ENCODE assay signal across 7 mouse cellular contexts in genomic region chr4:145199982-145200699, GRCm38 (mm10). TPM values are rescaled to one million over a fixed set of nuclear protein-coding genes. Genes with fewer than 3 reads are reported as not detected.
A peak's percentile ranks its signal among the peaks of the same experiment; 100 is the strongest.
DNase-seq lines count a peak whose midpoint lies in the region; ATAC-seq and TF ChIP-seq lines count a peak whose summit lies in the region.

No protein-coding gene starts in this region.

- DNase-seq in thymus, adult 2 months, result no peak
- no peak for DNase-seq in thymus, postnatal 14 days
- peak; percentile 40 for DNase-seq in c-Kit-negative CD71-positive TER-119-positive erythroid progenitor cells, embryonic 14.5 days (ENCODE audit: low read depth, low spot score)
- peak; percentile 50 for DNase-seq in heart, postnatal 25 days (ENCODE audit: low spot score)
- DNase-seq in stomach, postnatal 0 days (ENCODE audit: low spot score), result peak; percentile 64
- DNase-seq in ovary, postnatal 10 days (ENCODE audit: low spot score), result no peak

- peak; percentile 88 for ATAC-seq in liver, embryonic 15.5 days (ENCODE audit: insufficient read depth)
- peak; percentile 80 for ATAC-seq in stomach, postnatal 0 days (ENCODE audit: low FRiP score, low TSS enrichment)

- H3K9ac ChIP-seq in liver, embryonic 15.5 days, result peak overlapping the region; percentile 50; the same call in 1 of the 2 replicates
- H3K9ac ChIP-seq in stomach, postnatal 0 days (ENCODE audit: low read length), result no peak overlapping the region

- no peak for TF ChIP-seq EP300 in stomach, postnatal 0 days (optimal IDR thresholded peaks at IDR 0.05)

- H3K4me2 ChIP-seq in liver, embryonic 15.5 days, result peak overlapping the region; percentile 62
- no peak overlapping the region for H3K4me2 ChIP-seq in stomach, postnatal 0 days (replicated peaks; ENCODE audit: low read depth)

- TF ChIP-seq POLR2A in thymus, adult 2 months (IDR thresholded peaks at IDR 0.05; ENCODE audit: control insufficient read depth, extremely low read depth, insufficient read depth, low read length, poor library complexity), result no peak

- H3K27ac ChIP-seq in thymus, adult 2 months (ENCODE audit: control insufficient read depth, insufficient read depth, low read length), result peak overlapping the region; percentile 25; the same call in 1 of the 2 replicates
- peak overlapping the region; percentile 83 for H3K27ac ChIP-seq in liver, embryonic 15.5 days (replicated peaks)
- peak overlapping the region; percentile 63 for H3K27ac ChIP-seq in stomach, postnatal 0 days (replicated peaks)

- H3K4me1 ChIP-seq in thymus, adult 2 months (replicated peaks; ENCODE audit: control insufficient read depth, insufficient read depth, low read length), result peaks cover 11% of the 10 kb centered on the region
- H3K4me1 ChIP-seq in liver, embryonic 15.5 days (replicated peaks), result peaks cover 65% of the 10 kb centered on the region
- peaks cover 3% of the 10 kb centered on the region; the same call in 1 of the 2 replicates for H3K4me1 ChIP-seq in stomach, postnatal 0 days (replicated peaks; ENCODE audit: control insufficient read depth, insufficient read depth)

- H3K36me3 ChIP-seq in thymus, adult 2 months (ENCODE audit: control insufficient read depth, insufficient read depth, low read length), result no peaks in the 10 kb centered on the region
- H3K36me3 ChIP-seq in liver, embryonic 15.5 days (replicated peaks), result no peaks in the 10 kb centered on the region
- no peaks in the 10 kb centered on the region for H3K36me3 ChIP-seq in stomach, postnatal 0 days (ENCODE audit: control insufficient read depth, insufficient read depth, low read length)

- no peaks in the 10 kb centered on the region for H3K27me3 ChIP-seq in thymus, adult 2 months (ENCODE audit: control insufficient read depth, insufficient read depth, low read length)
- no peaks in the 10 kb centered on the region for H3K27me3 ChIP-seq in liver, embryonic 15.5 days
- no peaks in the 10 kb centered on the region for H3K27me3 ChIP-seq in stomach, postnatal 0 days (ENCODE audit: control insufficient read depth, insufficient read depth, low read length)

- peak; percentile 25; the same call in 1 of the 2 replicates for TF ChIP-seq CTCF in thymus, adult 2 months (IDR thresholded peaks at IDR 0.05; ENCODE audit: borderline replicate concordance, control insufficient read depth, extremely low read depth, insufficient read depth, low read length, poor library complexity)
- no peak for TF ChIP-seq CTCF in stomach, postnatal 0 days (IDR thresholded peaks at IDR 0.05; ENCODE audit: low read depth)

- no peak overlapping the region for H3K4me3 ChIP-seq in thymus, adult 2 months (ENCODE audit: control insufficient read depth, insufficient read depth, low read length)
- H3K4me3 ChIP-seq in liver, embryonic 15.5 days (replicated peaks), result peak overlapping the region; percentile 20
- H3K4me3 ChIP-seq in stomach, postnatal 0 days (ENCODE audit: low read depth, low read length), result no peak overlapping the region

- intact Hi-C loops in heart, postnatal 25 days (cut with DNase I), result no loop called here

- 8% methylated on average over 11 of the region's 11 CpGs for WGBS in thymus, adult 2 months
- WGBS in liver, embryonic 15.5 days (ENCODE audit: insufficient replicate concordance), result 3% methylated on average over 11 of the region's 11 CpGs
- 23% methylated on average over 11 of the region's 11 CpGs for WGBS in stomach, postnatal 0 days

- H3K9me3 ChIP-seq in liver, embryonic 15.5 days (replicated peaks), result no peaks in the 10 kb centered on the region
- no peaks in the 10 kb centered on the region for H3K9me3 ChIP-seq in stomach, postnatal 0 days (ENCODE audit: control insufficient read depth, low read length)

RNA-seq across cellular contexts. Expression of gene Vps13d, which starts 5.3 kb away (rescaled TPM):
- 22.5 and 23.5 TPM in 2 replicates for polyA plus RNA-seq in thymus, adult 2 months (2012; rRNA removed)
- 10 to 100 TPM; 61.5 to 64.3 TPM for total RNA-seq in heart, postnatal 25 days (2021)
- 3.5 and 3.9 TPM in 2 replicates for polyA plus RNA-seq in liver, embryonic 15.5 days (2015; fragmentation: Nextera tagmentation; extraction: Ambion mirVana)
- 7.2 and 8.1 TPM in 2 replicates for polyA plus RNA-seq in stomach, postnatal 0 days (2015; fragmentation: Nextera tagmentation; extraction: Ambion mirVana)

RNA-seq across cellular contexts. Expression of gene Tnfrsf1b, which starts 46.5 kb away (rescaled TPM):
- 46.5 and 48.1 TPM in 2 replicates for polyA plus RNA-seq in thymus, adult 2 months (2012; rRNA removed)
- total RNA-seq in heart, postnatal 25 days (2021), result 1 to 10 TPM; 5.3 to 5.5 TPM
- polyA plus RNA-seq in liver, embryonic 15.5 days (2015; fragmentation: Nextera tagmentation; extraction: Ambion mirVana), result 7.7 and 9.3 TPM in 2 replicates
- 5.4 and 6.0 TPM in 2 replicates for polyA plus RNA-seq in stomach, postnatal 0 days (2015; fragmentation: Nextera tagmentation; extraction: Ambion mirVana)

Comparison
In these comparisons a context has a peak if more than half of its experiments do, and no peak if none do; other contexts are left out.
1. DNase-seq: peak in c-Kit-negative CD71-positive TER-119-positive erythroid progenitor cells, embryonic 14.5 days (single experiment), heart, postnatal 25 days (single experiment) and stomach, postnatal 0 days (single experiment); none in thymus, adult 2 months (single experiment), thymus, postnatal 14 days (single experiment) and ovary, postnatal 10 days (single experiment).
2. H3K27ac ChIP-seq: peak in every context shown above with its lines; median percentile 83 in liver, embryonic 15.5 days; 63 in stomach, postnatal 0 days; 25 in thymus, adult 2 months.